Mouse (Mus musculus): ENCODE results near the gene Phykpl.
A peak's percentile ranks its signal among the peaks of the same experiment; 100 is the strongest.

Gene Phykpl

DNA sequence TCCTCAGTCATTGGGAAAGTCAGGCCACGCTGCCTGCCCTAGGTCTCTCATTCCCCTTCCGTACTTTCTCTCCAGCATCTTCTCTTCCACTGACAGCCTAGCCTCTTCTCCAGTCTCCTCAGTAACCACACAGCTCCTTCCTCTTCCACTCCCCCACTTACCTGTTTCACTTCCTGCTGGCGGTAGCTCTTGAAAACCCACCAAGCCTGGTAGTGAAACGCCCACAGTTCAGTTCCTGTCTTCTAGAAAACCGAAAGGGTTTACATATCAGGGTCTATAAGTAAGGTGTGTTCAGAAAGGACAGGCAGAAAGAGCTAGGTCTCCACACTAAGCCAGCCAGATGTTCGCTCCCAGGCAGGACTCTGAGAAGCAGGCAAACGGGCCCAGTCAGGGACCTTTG, 7.0 kb upstream of the Phykpl start:
- Histone ChIP-seq H3K27me3 (ENCODE audit: insufficient read depth, low read length) (peaks cover 24% of the 10 kb centered on the region), H3K9me3 (ENCODE audit: low read length) (no peaks in the 10 kb centered on the region), H3K4me1 (replicated peaks; ENCODE audit: low read depth, low read length) (peaks cover 3% of the 10 kb centered on the region; the same call in 1 of the 2 replicates), H3K4me3 (replicated peaks; ENCODE audit: low read length) (no peak overlapping the region), H3K36me3 (ENCODE audit: insufficient read depth, low read length) (no peaks in the 10 kb centered on the region)
- no peak for TF ChIP-seq NANOG (IDR thresholded peaks at IDR 0.05; ENCODE audit: borderline replicate concordance, low read length)
- no peak for TF ChIP-seq CTCF (conservative IDR thresholded peaks at IDR 0.05; ENCODE audit: low read length)
- no peak for TF ChIP-seq POU5F1 (IDR thresholded peaks at IDR 0.05; ENCODE audit: borderline replicate concordance, low read length)

GRCm38 (mm10) chr11:51579024-51579423, 5.5 kb upstream of the Phykpl start:
- Histone ChIP-seq H3K36me3 (ENCODE audit: insufficient read depth, low read length) (no peaks in the 10 kb centered on the region), H3K27me3 (ENCODE audit: insufficient read depth, low read length) (peaks cover 22% of the 10 kb centered on the region), H3K4me1 (replicated peaks; ENCODE audit: low read depth, low read length) (peaks cover 10% of the 10 kb centered on the region), H3K4me3 (replicated peaks; ENCODE audit: low read length) (no peak overlapping the region), H3K9me3 (ENCODE audit: low read length) (no peaks in the 10 kb centered on the region)
- TF ChIP-seq CTCF (conservative IDR thresholded peaks at IDR 0.05; ENCODE audit: low read length) (no peak), POU5F1 (IDR thresholded peaks at IDR 0.05; ENCODE audit: borderline replicate concordance, low read length) (no peak), NANOG (IDR thresholded peaks at IDR 0.05; ENCODE audit: borderline replicate concordance, low read length) (no peak)

GRCm38 (mm10) chr11:51582713-51583112, 1.8 kb upstream of the Phykpl start:
- TF ChIP-seq CTCF (conservative IDR thresholded peaks at IDR 0.05; ENCODE audit: low read length) = peak; percentile 26; the same call in 1 of the 2 replicates
- no peak for TF ChIP-seq NANOG (IDR thresholded peaks at IDR 0.05; ENCODE audit: borderline replicate concordance, low read length)
- Histone ChIP-seq H3K27me3 (ENCODE audit: insufficient read depth, low read length) (peaks cover 3% of the 10 kb centered on the region; the same call in 1 of the 2 replicates), H3K9me3 (ENCODE audit: low read length) (no peaks in the 10 kb centered on the region), H3K36me3 (ENCODE audit: insufficient read depth, low read length) (peaks cover 21% of the 10 kb centered on the region), H3K4me3 (replicated peaks; ENCODE audit: low read length) (no peak overlapping the region), H3K4me1 (replicated peaks; ENCODE audit: low read depth, low read length) (peaks cover 42% of the 10 kb centered on the region)

DNA sequence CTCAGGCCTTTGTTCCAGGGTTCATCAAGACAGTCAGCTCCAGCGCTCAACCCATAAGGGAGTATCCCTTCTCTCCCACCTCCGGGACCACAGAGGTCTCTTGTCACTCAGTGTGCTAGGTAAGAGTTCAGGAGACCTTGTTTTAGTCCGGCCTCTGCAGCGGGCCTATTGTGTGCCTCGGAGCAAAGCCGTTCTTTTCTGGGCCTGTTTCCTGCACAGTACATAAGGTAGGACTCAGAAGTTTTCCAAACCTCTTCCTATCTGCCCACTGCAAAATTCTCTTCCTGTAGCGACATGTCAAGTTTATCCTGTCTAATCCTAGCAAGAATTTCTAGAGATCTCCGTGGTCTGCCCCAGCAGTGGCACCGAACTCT, 513 bp upstream of the Phykpl start:
- TF ChIP-seq NANOG (IDR thresholded peaks at IDR 0.05; ENCODE audit: borderline replicate concordance, low read length) = no peak
- no peak for TF ChIP-seq POU5F1 (IDR thresholded peaks at IDR 0.05; ENCODE audit: borderline replicate concordance, low read length)
- no peak for TF ChIP-seq CTCF (conservative IDR thresholded peaks at IDR 0.05; ENCODE audit: low read length)
- H3K4me3 ChIP-seq (replicated peaks; ENCODE audit: low read length) = peak overlapping the region; percentile 98
- peaks cover 3% of the 10 kb centered on the region; the same call in 1 of the 2 replicates for H3K27me3 ChIP-seq (ENCODE audit: insufficient read depth, low read length)

DNA sequence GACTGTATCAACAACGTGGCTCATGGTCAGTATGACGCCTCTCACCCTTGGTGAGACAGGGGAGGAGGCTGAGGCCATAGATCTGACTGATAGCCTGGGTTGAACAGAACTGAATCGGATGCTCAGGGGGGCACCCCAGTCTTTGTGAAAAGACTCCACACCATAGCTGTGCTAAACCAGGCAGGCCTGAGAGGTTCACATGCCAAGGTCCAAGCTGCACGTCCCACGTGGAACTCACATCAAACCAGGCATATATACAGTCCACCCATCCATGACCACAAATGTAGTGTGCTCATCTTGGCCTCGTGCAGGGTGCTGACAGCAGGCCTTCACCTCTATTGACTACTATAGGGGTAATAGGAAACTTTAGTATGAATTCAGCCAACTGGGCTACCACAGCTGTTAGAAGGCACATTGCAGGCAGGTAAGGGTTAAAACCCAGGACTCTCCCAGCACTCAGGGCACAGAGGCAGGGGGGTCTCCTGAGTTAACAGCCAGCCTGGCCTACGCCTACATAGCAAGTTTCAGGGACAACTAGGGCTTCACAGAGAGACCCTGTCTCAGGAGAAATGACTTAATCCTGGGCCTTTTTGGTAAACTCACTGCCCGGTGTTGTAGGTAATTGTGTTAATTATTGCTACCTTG, 1.2 kb downstream of the Phykpl start:
- Histone ChIP-seq H3K4me1 (replicated peaks; ENCODE audit: low read depth, low read length) (peaks cover 49% of the 10 kb centered on the region), H3K36me3 (ENCODE audit: insufficient read depth, low read length) (peaks cover 51% of the 10 kb centered on the region), H3K9me3 (ENCODE audit: low read length) (no peaks in the 10 kb centered on the region), H3K4me3 (replicated peaks; ENCODE audit: low read length) (peak overlapping the region; percentile 98), H3K27me3 (ENCODE audit: insufficient read depth, low read length) (peaks cover 2% of the 10 kb centered on the region; the same call in 1 of the 2 replicates)
- TF ChIP-seq CTCF (conservative IDR thresholded peaks at IDR 0.05; ENCODE audit: low read length) = no peak
- TF ChIP-seq POU5F1 (IDR thresholded peaks at IDR 0.05; ENCODE audit: borderline replicate concordance, low read length) = no peak
- TF ChIP-seq NANOG (IDR thresholded peaks at IDR 0.05; ENCODE audit: borderline replicate concordance, low read length) = no peak

More for the DNA sequence above, 513 bp upstream of the Phykpl start:
- no peaks in the 10 kb centered on the region for H3K9me3 ChIP-seq (ENCODE audit: low read length)
- H3K4me1 ChIP-seq (replicated peaks; ENCODE audit: low read depth, low read length) = peaks cover 47% of the 10 kb centered on the region
- H3K36me3 ChIP-seq (ENCODE audit: insufficient read depth, low read length) = peaks cover 35% of the 10 kb centered on the region

DNA sequence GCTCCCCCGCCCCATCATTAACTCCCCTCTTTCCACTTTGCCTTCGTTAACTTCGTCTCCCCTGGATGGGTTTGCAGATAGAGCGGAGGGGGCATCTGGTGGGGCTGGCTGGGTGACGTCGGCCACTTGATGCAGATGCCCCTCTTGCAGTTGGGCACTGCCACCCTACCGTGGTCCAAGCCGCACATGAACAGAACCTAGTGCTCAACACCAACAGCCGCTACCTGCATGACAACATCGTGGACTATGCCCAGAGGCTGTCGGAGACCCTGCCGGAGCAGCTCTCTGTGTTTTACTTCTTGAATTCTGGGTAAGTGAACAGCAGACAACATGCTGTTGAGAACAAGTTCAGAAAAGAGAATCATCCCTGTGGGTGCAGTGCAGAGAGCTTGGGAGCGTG, 1.9 kb downstream of the Phykpl start:
- no peaks in the 10 kb centered on the region for H3K9me3 ChIP-seq (ENCODE audit: low read length)
- no peak for TF ChIP-seq CTCF (conservative IDR thresholded peaks at IDR 0.05; ENCODE audit: low read length)
- no peak for TF ChIP-seq NANOG (IDR thresholded peaks at IDR 0.05; ENCODE audit: borderline replicate concordance, low read length)
- TF ChIP-seq POU5F1 (IDR thresholded peaks at IDR 0.05; ENCODE audit: borderline replicate concordance, low read length) = no peak
- H3K4me1 ChIP-seq (replicated peaks; ENCODE audit: low read depth, low read length) = peaks cover 56% of the 10 kb centered on the region
- H3K4me3 ChIP-seq (replicated peaks; ENCODE audit: low read length) = no peak overlapping the region
- H3K36me3 ChIP-seq (ENCODE audit: insufficient read depth, low read length) = peaks cover 58% of the 10 kb centered on the region
- no peaks in the 10 kb centered on the region for H3K27me3 ChIP-seq (ENCODE audit: insufficient read depth, low read length)

- Histone ChIP-seq H3K9me3 (ENCODE audit: low read length) (no peaks in the 10 kb centered on the region), H3K4me1 (replicated peaks; ENCODE audit: low read depth, low read length) (peaks cover 63% of the 10 kb centered on the region), H3K4me3 (replicated peaks; ENCODE audit: low read length) (no peak overlapping the region), H3K36me3 (ENCODE audit: insufficient read depth, low read length) (peaks cover 65% of the 10 kb centered on the region), H3K27me3 (ENCODE audit: insufficient read depth, low read length) (no peaks in the 10 kb centered on the region)
- TF ChIP-seq NANOG (IDR thresholded peaks at IDR 0.05; ENCODE audit: borderline replicate concordance, low read length) (no peak), POU5F1 (IDR thresholded peaks at IDR 0.05; ENCODE audit: borderline replicate concordance, low read length) (no peak), CTCF (conservative IDR thresholded peaks at IDR 0.05; ENCODE audit: low read length) (no peak)
Measured at GRCm38 (mm10) chr11:51587059-51587458, 2.5 kb downstream of the Phykpl start.

GRCm38 (mm10) chr11:51588833-51589232, 4.3 kb downstream of the Phykpl start:
- H3K4me1 ChIP-seq (replicated peaks; ENCODE audit: low read depth, low read length) = peaks cover 62% of the 10 kb centered on the region
- H3K4me3 ChIP-seq (replicated peaks; ENCODE audit: low read length) = no peak overlapping the region
- H3K27me3 ChIP-seq (ENCODE audit: insufficient read depth, low read length) = no peaks in the 10 kb centered on the region
- TF ChIP-seq NANOG (IDR thresholded peaks at IDR 0.05; ENCODE audit: borderline replicate concordance, low read length) (no peak), POU5F1 (IDR thresholded peaks at IDR 0.05; ENCODE audit: borderline replicate concordance, low read length) (no peak), CTCF (conservative IDR thresholded peaks at IDR 0.05; ENCODE audit: low read length) (peak; percentile 41)
- H3K9me3 ChIP-seq (ENCODE audit: low read length) = no peaks in the 10 kb centered on the region
- peaks cover 82% of the 10 kb centered on the region for H3K36me3 ChIP-seq (ENCODE audit: insufficient read depth, low read length)

DNA sequence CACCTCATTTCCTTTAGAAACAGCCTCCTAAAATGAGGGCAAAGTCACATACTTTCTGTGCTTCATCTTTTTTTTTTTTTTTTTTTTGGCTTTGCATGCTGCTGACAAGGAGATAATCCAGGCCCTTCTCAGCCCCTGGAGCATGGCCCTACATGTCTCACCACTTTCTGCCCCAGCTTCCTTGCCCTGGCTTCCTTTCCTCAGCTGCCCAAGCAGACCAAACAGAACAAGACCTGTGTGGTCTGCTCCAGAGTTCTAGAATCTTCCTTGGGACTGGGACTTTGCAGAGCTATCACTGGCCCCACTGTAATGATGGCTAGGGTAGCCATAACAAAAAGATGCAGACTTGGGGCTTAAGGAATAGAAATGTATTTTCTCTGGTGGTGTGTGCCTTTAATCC, 5.4 kb downstream of the Phykpl start:
- Histone ChIP-seq H3K4me1 (replicated peaks; ENCODE audit: low read depth, low read length) (peaks cover 60% of the 10 kb centered on the region), H3K4me3 (replicated peaks; ENCODE audit: low read length) (no peak overlapping the region), H3K27me3 (ENCODE audit: insufficient read depth, low read length) (no peaks in the 10 kb centered on the region), H3K9me3 (ENCODE audit: low read length) (no peaks in the 10 kb centered on the region), H3K36me3 (ENCODE audit: insufficient read depth, low read length) (peaks cover 94% of the 10 kb centered on the region)
- TF ChIP-seq POU5F1 (IDR thresholded peaks at IDR 0.05; ENCODE audit: borderline replicate concordance, low read length) (no peak), CTCF (conservative IDR thresholded peaks at IDR 0.05; ENCODE audit: low read length) (no peak), NANOG (IDR thresholded peaks at IDR 0.05; ENCODE audit: borderline replicate concordance, low read length) (no peak)
